Mouse (Mus musculus) embryonic fibroblast, embryonic 13.5 days (primary cell): ENCODE data around the gene Capn5. TPM values are rescaled to one million over a fixed set of nuclear protein-coding genes. Genes with fewer than 3 reads are reported as not detected.

Source experiments
- H3K27ac ChIP-seq: 2 replicates; pipeline ENCODE4 v1.5.1; 2012; ENCODE audit warnings: low read length, control low read depth, inconsistent platforms; ENCODE audit not compliant: insufficient read depth
- H3K4me1 ChIP-seq: 2 replicates; pipeline ENCODE4 v1.6.1; 2011; ENCODE audit warnings: low read length; ENCODE audit not compliant: control insufficient read depth, insufficient read depth
- H3K4me3 ChIP-seq: 2 replicates; pipeline ENCODE4 v1.5.1; 2011; ENCODE audit warnings: mild to moderate bottlenecking, control low read depth, low read length; ENCODE audit not compliant: insufficient read depth
- CTCF ChIP-seq: IDR thresholded peaks from 2 replicates; pipeline ENCODE4 v1.5.1; 2011; ENCODE audit warnings: mild to moderate bottlenecking, control low read depth, low read length, moderate library complexity, borderline replicate concordance; ENCODE audit not compliant: insufficient read depth
- POLR2A ChIP-seq: IDR thresholded peaks from 2 replicates; pipeline ENCODE4 v1.6.1; 2011; ENCODE audit warnings: low read depth, mild to moderate bottlenecking, control low read depth, low read length, moderate library complexity
- polyA plus RNA-seq: library from polyadenylated mRNA; stranded (reverse); fragments of >200 nt; gene quantifications from 2 replicates; pipeline ENCODE4 v1.2.4, GENCODE M21; 2011; ENCODE audit warnings: low read depth; ENCODE audit not compliant: missing spikeins, insufficient read length

Capn5 gene
- polyA plus RNA-seq, 1 experiment, result 8.9 TPM

GRCm38 (mm10) chr7:98150525-98150924 lies 27.5 kb downstream of the Capn5 start:
- H3K4me3 ChIP-seq, result no peak overlapping the region
- no peak overlapping the region for H3K27ac ChIP-seq
- H3K4me1 ChIP-seq, result peaks cover 2% of the 10 kb centered on the region; the same call in 1 of the 2 replicates
- TF ChIP-seq POLR2A (no peak), CTCF (peak; percentile 20; the same call in 1 of the 2 replicates)

- no peak for TF ChIP-seq CTCF
- TF ChIP-seq POLR2A, result no peak
- no peak overlapping the region for H3K27ac ChIP-seq
- no peak overlapping the region for H3K4me3 ChIP-seq
- peaks cover 2% of the 10 kb centered on the region; the same call in 1 of the 2 replicates for H3K4me1 ChIP-seq
Measured at GRCm38 (mm10) chr7:98149802-98150201, 28.3 kb downstream of the Capn5 start.

- peaks cover 2% of the 10 kb centered on the region; the same call in 1 of the 2 replicates for H3K4me1 ChIP-seq
- TF ChIP-seq CTCF (no peak), POLR2A (no peak)
- H3K4me3 ChIP-seq, result no peak overlapping the region
- H3K27ac ChIP-seq, result no peak overlapping the region
Measured at GRCm38 (mm10) chr7:98148721-98149407, 29.2 kb downstream of the Capn5 start.

GRCm38 (mm10) chr7:98147766-98148165 lies 30.3 kb downstream of the Capn5 start:
- no peak overlapping the region for H3K4me3 ChIP-seq
- no peak overlapping the region for H3K27ac ChIP-seq
- H3K4me1 ChIP-seq, result peaks cover 2% of the 10 kb centered on the region; the same call in 1 of the 2 replicates
- no peak for TF ChIP-seq POLR2A
- TF ChIP-seq CTCF, result no peak

- Histone ChIP-seq H3K4me3 (no peak overlapping the region), H3K27ac (no peak overlapping the region), H3K4me1 (peaks cover 2% of the 10 kb centered on the region; the same call in 1 of the 2 replicates)
- TF ChIP-seq POLR2A (no peak), CTCF (no peak)
Measured at GRCm38 (mm10) chr7:98146447-98146845, 31.6 kb downstream of the Capn5 start.

- Histone ChIP-seq H3K4me1 (peaks cover 2% of the 10 kb centered on the region; the same call in 1 of the 2 replicates), H3K27ac (no peak overlapping the region), H3K4me3 (no peak overlapping the region)
- TF ChIP-seq POLR2A, result no peak
- no peak for TF ChIP-seq CTCF
Measured at GRCm38 (mm10) chr7:98145842-98146446, 32.1 kb downstream of the Capn5 start.

- no peak within 1 kb of the TSS for H3K4me3 ChIP-seq
- peaks cover 2% of the 10 kb centered on the region; the same call in 1 of the 2 replicates for H3K4me1 ChIP-seq
- H3K27ac ChIP-seq, result no peak within 1 kb of the TSS
- TF ChIP-seq CTCF, result no peak
- TF ChIP-seq POLR2A, result no peak
Measured at GRCm38 (mm10) chr7:98145402-98145801, 32.7 kb downstream of the Capn5 start, which contains the start of gene Omp. Omp (minus strand) TSS chr7:98145502.

- TF ChIP-seq CTCF (no peak), POLR2A (no peak)
- Histone ChIP-seq H3K4me1 (peaks cover 2% of the 10 kb centered on the region; the same call in 1 of the 2 replicates), H3K27ac (no peak overlapping the region), H3K4me3 (no peak overlapping the region)
Measured at GRCm38 (mm10) chr7:98142648-98143047, 35.4 kb downstream of the Capn5 start.

- TF ChIP-seq CTCF (no peak), POLR2A (no peak)
- no peak overlapping the region for H3K27ac ChIP-seq
Measured at GRCm38 (mm10) chr7:98142247-98142646, 35.8 kb downstream of the Capn5 start.

GRCm38 (mm10) chr7:98141206-98141605 lies 36.9 kb downstream of the Capn5 start:
- no peak for TF ChIP-seq POLR2A
- peak; percentile 13; the same call in 1 of the 2 replicates for TF ChIP-seq CTCF
- Histone ChIP-seq H3K4me1 (peaks cover 2% of the 10 kb centered on the region; the same call in 1 of the 2 replicates), H3K4me3 (no peak overlapping the region), H3K27ac (no peak overlapping the region)

More at GRCm38 (mm10) chr7:98142247-98142646, 35.8 kb downstream of the Capn5 start:
- H3K4me3 ChIP-seq, result no peak overlapping the region
- H3K4me1 ChIP-seq, result peaks cover 2% of the 10 kb centered on the region; the same call in 1 of the 2 replicates
